Mouse (Mus musculus): Measurements from ENCODE around the gene Usp19.

Usp19 gene

GRCm38 (mm10) chr9:108469430-108469829, 21.0 kb upstream of the Usp19 start:
- no peak for DNase-seq (ENCODE audit: low read depth)

GRCm38 (mm10) chr9:108469845-108470244, 20.6 kb upstream of the Usp19 start:
- DNase-seq (ENCODE audit: low read depth): no peak

GRCm38 (mm10) chr9:108474528-108474927, 15.9 kb upstream of the Usp19 start:
- DNase-seq (ENCODE audit: low read depth): no peak

GRCm38 (mm10) chr9:108478638-108479156, 11.7 kb upstream of the Usp19 start:
- DNase-seq (ENCODE audit: low read depth): no peak

- no peak for DNase-seq (ENCODE audit: low read depth)
These were observed 11.2 kb upstream of the Usp19 start for GRCm38 (mm10) chr9:108479241-108479640.

GRCm38 (mm10) chr9:108479721-108480351, 10.6 kb upstream of the Usp19 start, which contains the start of gene Lamb2:
Gene Lamb2 (plus strand): TSS chr9:108479736.
- DNase-seq (ENCODE audit: low read depth): no peak

GRCm38 (mm10) chr9:108480813-108481519, 9.4 kb upstream of the Usp19 start:
- DNase-seq (ENCODE audit: low read depth): no peak

- no peak for DNase-seq (ENCODE audit: low read depth)
These were observed 8.7 kb upstream of the Usp19 start for GRCm38 (mm10) chr9:108481520-108482210.

- no peak for DNase-seq (ENCODE audit: low read depth)
These were observed 7.2 kb upstream of the Usp19 start for GRCm38 (mm10) chr9:108483051-108483790.

- no peak for DNase-seq (ENCODE audit: low read depth)
These were observed 6.4 kb upstream of the Usp19 start for GRCm38 (mm10) chr9:108484021-108484420.

- DNase-seq (ENCODE audit: low read depth): no peak
These were observed 5.0 kb upstream of the Usp19 start for GRCm38 (mm10) chr9:108485301-108485875.

GRCm38 (mm10) chr9:108486973-108487530, 3.4 kb upstream of the Usp19 start:
- no peak for DNase-seq (ENCODE audit: low read depth)

- DNase-seq (ENCODE audit: low read depth): no peak
These were observed 2.0 kb upstream of the Usp19 start for GRCm38 (mm10) chr9:108488403-108488802.

- no peak for DNase-seq (ENCODE audit: low read depth)
These were observed 1.2 kb upstream of the Usp19 start for GRCm38 (mm10) chr9:108489215-108489614.

- DNase-seq (ENCODE audit: low read depth): no peak
These were observed 472 bp upstream of the Usp19 start for GRCm38 (mm10) chr9:108489702-108490558.

- no peak for DNase-seq (ENCODE audit: low read depth)
These were observed 831 bp downstream of the Usp19 start for GRCm38 (mm10) chr9:108491286-108491580.

- no peak for DNase-seq (ENCODE audit: low read depth)
These were observed 1.8 kb downstream of the Usp19 start for GRCm38 (mm10) chr9:108492043-108492750.

GRCm38 (mm10) chr9:108493246-108493645, 2.8 kb downstream of the Usp19 start:
- no peak for DNase-seq (ENCODE audit: low read depth)

- no peak for DNase-seq (ENCODE audit: low read depth)
These were observed 3.9 kb downstream of the Usp19 start for GRCm38 (mm10) chr9:108494146-108494825.

Data from c-Kit-positive CD71-positive TER-119-negative erythroid progenitor cells, embryonic 14.5 days (primary cell).